ENCODE assay signal across 16 mouse cellular contexts in the genomic region with DNA sequence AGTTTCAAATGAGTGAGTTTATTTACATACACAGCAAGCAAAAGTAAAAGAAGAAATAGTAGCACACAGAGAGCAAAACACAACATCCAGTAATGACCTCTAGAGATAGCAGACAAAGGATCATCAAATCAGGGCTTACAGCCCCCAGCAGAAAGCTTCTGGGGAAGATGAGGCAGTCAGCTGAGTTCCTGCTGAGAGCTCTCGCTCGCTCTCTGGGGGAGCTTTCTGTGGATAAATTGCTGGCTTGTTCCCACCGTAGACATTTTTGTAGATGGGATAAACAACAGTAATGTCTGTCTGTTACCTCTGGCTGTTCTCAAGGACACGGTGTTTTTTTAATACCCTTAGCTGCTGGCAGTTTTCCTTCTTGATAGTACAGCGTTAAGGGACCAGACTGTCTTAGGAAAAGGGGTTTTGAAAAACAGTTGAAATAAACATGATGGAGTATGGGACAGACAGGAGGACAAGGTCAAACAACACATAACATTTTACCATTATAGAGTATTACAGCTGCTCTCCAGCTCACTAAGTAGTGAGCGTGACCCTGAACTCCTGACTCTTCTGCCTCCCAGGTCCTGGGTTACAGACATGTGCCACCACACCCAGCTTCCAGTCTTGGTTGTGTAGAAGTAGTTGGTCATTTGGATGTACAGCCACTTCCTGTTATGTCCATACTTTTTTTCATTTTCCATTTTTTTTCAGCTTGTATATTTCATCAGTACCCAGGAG. TPM values are rescaled to one million over a fixed set of nuclear protein-coding genes. Genes with fewer than 3 reads are reported as not detected.
DNase-seq lines count a peak whose midpoint lies in the region; ATAC-seq and TF ChIP-seq lines count a peak whose summit lies in the region.
"Had no signal": no experiment of that assay in that cellular context is flagged by ENCODE, and none has a peak within 500 bp of the region (broad histone marks: within the 10 kb centered on the region; RNA-seq: fewer than 3 reads in every experiment).

No protein-coding gene starts in this region.

- peaks cover 18% of the 10 kb centered on the region for H3K4me1 ChIP-seq in heart, postnatal 0 days (ENCODE audit: control insufficient read depth, insufficient read depth)
- H3K4me1 ChIP-seq in midbrain, embryonic 15.5 days = peaks cover 6% of the 10 kb centered on the region; the same call in 1 of the 2 replicates
- 0 out of 2 replicates have a peak, but pooled peaks cover 6% of the 10 kb centered on the region for H3K4me1 ChIP-seq in midbrain, embryonic 13.5 days (replicated peaks)
- no peaks in the 10 kb centered on the region for H3K4me1 ChIP-seq in stomach, postnatal 0 days (replicated peaks; ENCODE audit: control insufficient read depth, insufficient read depth)
- H3K4me1 ChIP-seq: embryonic facial prominence, embryonic 12.5 days had no signal

- H3K36me3 ChIP-seq in heart, postnatal 0 days (replicated peaks; ENCODE audit: control insufficient read depth, insufficient read depth, low read length) = no peaks in the 10 kb centered on the region; the same call in 1 of the 2 replicates
- H3K36me3 ChIP-seq in midbrain, embryonic 15.5 days (replicated peaks) = no peaks in the 10 kb centered on the region
- H3K36me3 ChIP-seq in midbrain, embryonic 13.5 days = no peaks in the 10 kb centered on the region
- no peaks in the 10 kb centered on the region for H3K36me3 ChIP-seq in stomach, postnatal 0 days (ENCODE audit: control insufficient read depth, insufficient read depth, low read length)

- H3K27ac ChIP-seq in heart, postnatal 0 days (ENCODE audit: low read depth) = peak overlapping the region; percentile 86
- H3K27ac ChIP-seq in midbrain, embryonic 15.5 days = peak overlapping the region; percentile 46; the same call in 1 of the 2 replicates
- H3K27ac ChIP-seq in midbrain, embryonic 13.5 days = no peak overlapping the region
- H3K27ac ChIP-seq in stomach, postnatal 0 days (replicated peaks) = peak overlapping the region; percentile 40; the same call in 1 of the 2 replicates
- H3K27ac ChIP-seq: embryonic facial prominence, embryonic 12.5 days; left cerebral cortex, adult 2 months; limb, embryonic 13.5 days had no signal

- no peaks in the 10 kb centered on the region for H3K27me3 ChIP-seq in heart, postnatal 0 days (ENCODE audit: control insufficient read depth, insufficient read depth, low read length)
- H3K27me3 ChIP-seq in midbrain, embryonic 15.5 days (replicated peaks) = no peaks in the 10 kb centered on the region
- no peaks in the 10 kb centered on the region for H3K27me3 ChIP-seq in midbrain, embryonic 13.5 days
- H3K27me3 ChIP-seq in stomach, postnatal 0 days (ENCODE audit: control insufficient read depth, insufficient read depth, low read length) = no peaks in the 10 kb centered on the region
- H3K27me3 ChIP-seq: CH12.LX; embryonic facial prominence, embryonic 12.5 days; limb, embryonic 13.5 days had no signal

- TF ChIP-seq EP300 in heart, postnatal 0 days (IDR thresholded peaks at IDR 0.05; ENCODE audit: low read depth) = no peak
- TF ChIP-seq EP300 in stomach, postnatal 0 days (optimal IDR thresholded peaks at IDR 0.05) = no peak

- no peaks in the 10 kb centered on the region for H3K9me3 ChIP-seq in heart, postnatal 0 days (replicated peaks; ENCODE audit: control insufficient read depth, low read length)
- H3K9me3 ChIP-seq in midbrain, embryonic 15.5 days = no peaks in the 10 kb centered on the region
- no peaks in the 10 kb centered on the region for H3K9me3 ChIP-seq in midbrain, embryonic 13.5 days
- no peaks in the 10 kb centered on the region for H3K9me3 ChIP-seq in stomach, postnatal 0 days (ENCODE audit: control insufficient read depth, low read length)
- H3K9me3 ChIP-seq: embryonic facial prominence, embryonic 12.5 days; limb, embryonic 13.5 days had no signal

- WGBS in heart, postnatal 0 days = 40% methylated on average over 6 of the region's 6 CpGs
- 60% methylated on average over 6 of the region's 6 CpGs for WGBS in midbrain, embryonic 15.5 days
- WGBS in midbrain, embryonic 13.5 days = 68% methylated on average over 6 of the region's 6 CpGs
- 50% methylated on average over 6 of the region's 6 CpGs for WGBS in stomach, postnatal 0 days

- H3K9ac ChIP-seq in heart, postnatal 0 days (replicated peaks; ENCODE audit: low read depth, low read length) = no peak overlapping the region
- no peak overlapping the region for H3K9ac ChIP-seq in midbrain, embryonic 15.5 days
- no peak overlapping the region for H3K9ac ChIP-seq in midbrain, embryonic 13.5 days (replicated peaks)
- no peak overlapping the region for H3K9ac ChIP-seq in stomach, postnatal 0 days (ENCODE audit: low read length)
- H3K9ac ChIP-seq: embryonic facial prominence, embryonic 12.5 days; limb, embryonic 13.5 days had no signal

- H3K4me3 ChIP-seq in heart, postnatal 0 days (ENCODE audit: low read depth, low read length) = no peak overlapping the region
- H3K4me3 ChIP-seq in midbrain, embryonic 15.5 days = no peak overlapping the region
- no peak overlapping the region for H3K4me3 ChIP-seq in midbrain, embryonic 13.5 days (replicated peaks)
- H3K4me3 ChIP-seq in stomach, postnatal 0 days (ENCODE audit: low read depth, low read length) = no peak overlapping the region
- H3K4me3 ChIP-seq: embryonic facial prominence, embryonic 12.5 days; left cerebral cortex, adult 2 months; limb, embryonic 13.5 days had no signal

- H3K4me2 ChIP-seq in heart, postnatal 0 days (ENCODE audit: low read depth, low read length) = no peak overlapping the region
- H3K4me2 ChIP-seq in midbrain, embryonic 15.5 days = no peak overlapping the region
- H3K4me2 ChIP-seq in midbrain, embryonic 13.5 days (replicated peaks) = no peak overlapping the region
- H3K4me2 ChIP-seq in stomach, postnatal 0 days (replicated peaks; ENCODE audit: low read depth) = no peak overlapping the region
- H3K4me2 ChIP-seq: embryonic facial prominence, embryonic 12.5 days; limb, embryonic 13.5 days had no signal

- ATAC-seq in heart, postnatal 0 days (ENCODE audit: insufficient read depth, low read depth) = no peak; the same call in 1 of the 2 replicates
- ATAC-seq in midbrain, embryonic 15.5 days (replicated peaks) = no peak
- no peak for ATAC-seq in midbrain, embryonic 13.5 days
- no peak for ATAC-seq in stomach, postnatal 0 days (ENCODE audit: low FRiP score, low TSS enrichment)

- DNase-seq in adrenal gland, adult 2 months = peak; percentile 20
- no peak for DNase-seq in adrenal gland, postnatal 4 days (ENCODE audit: low spot score in 2 of 2)
- no peak for DNase-seq in heart, postnatal 0 days (ENCODE audit: low spot score)
- DNase-seq in heart, postnatal 4 days = no peak
- DNase-seq in stomach, postnatal 0 days (ENCODE audit: low spot score) = no peak
- no peak for DNase-seq in thymus, postnatal 36 days
- DNase-seq: cerebellum, postnatal 36 days; kidney, adult 8-10 months; right cerebral cortex, postnatal 25 days; thymus, adult 2 months had no signal

- TF ChIP-seq CTCF in heart, postnatal 0 days (IDR thresholded peaks at IDR 0.05; ENCODE audit: low read depth) = no peak
- TF ChIP-seq CTCF in stomach, postnatal 0 days (IDR thresholded peaks at IDR 0.05; ENCODE audit: low read depth) = no peak

RNA-seq across cellular contexts. Expression of gene Eya3, which starts 10.6 kb away (rescaled TPM):
- 10 to 100 TPM; 26.0 to 43.2 TPM for total RNA-seq in adrenal gland, adult 2 months (2021)
- 12.0 and 14.7 TPM in 2 replicates for polyA plus RNA-seq in adrenal gland, adult 2 months (2012; rRNA removed)
- total RNA-seq in adrenal gland, postnatal 4 days (2021) = 10 to 100 TPM; 24.3 to 27.3 TPM
- total RNA-seq in heart, postnatal 0 days (2014; rRNA removed; ENCODE audit: low replicate concordance) = 22.7 and 54.6 TPM in 2 replicates
- polyA plus RNA-seq in heart, postnatal 0 days (2015; fragmentation: Nextera tagmentation; extraction: Ambion mirVana) = 14.0 and 14.5 TPM in 2 replicates
- total RNA-seq in heart, postnatal 4 days (2021) = 10 to 100 TPM; 29.9 to 35.3 TPM
- polyA plus RNA-seq in midbrain, embryonic 15.5 days (2015; fragmentation: Nextera tagmentation; extraction: Ambion mirVana) = 14.5 and 15.3 TPM in 2 replicates
- polyA plus RNA-seq in midbrain, embryonic 13.5 days (2015; fragmentation: Nextera tagmentation; extraction: Ambion mirVana) = 18.1 and 19.9 TPM in 2 replicates
- polyA plus RNA-seq in stomach, postnatal 0 days (2015; fragmentation: Nextera tagmentation; extraction: Ambion mirVana) = 9.9 and 10.4 TPM in 2 replicates
